Mouse (Mus musculus): ENCODE results near the gene Slc1a5.

GRCm38 (mm10) chr7:16775888-16776287 lies 5.3 kb upstream of the Slc1a5 start:
- TF ChIP-seq POLR2AphosphoS2 (IDR thresholded peaks at IDR 0.05; ENCODE audit: insufficient read length, low read depth) (no peak), MYOG (IDR thresholded peaks at IDR 0.05; ENCODE audit: control insufficient read depth in 1 of 3, insufficient read depth in 1 of 3, insufficient read length in 2 of 3, low read depth in 2 of 3) (no peak), E2F4 (IDR thresholded peaks at IDR 0.05; ENCODE audit: insufficient read depth) (no peak), POLR2A (IDR thresholded peaks at IDR 0.05; ENCODE audit: insufficient read length, low read depth) (no peak), MAX (IDR thresholded peaks at IDR 0.05; ENCODE audit: low read depth) (no peak)

All from myocyte (in vitro differentiated cells).